Mouse (Mus musculus) myocyte (in vitro differentiated cells): ENCODE data around the gene Snx25. TPM values are rescaled to one million over a fixed set of nuclear protein-coding genes. Genes with fewer than 3 reads are reported as not detected.
"Not testable (repeated sequence)": the region's sequence is repeated elsewhere in the genome, so short reads cannot be mapped to it uniquely, and the experiment has no call there.

Source experiments
- H3K27me3 ChIP-seq: one replicate; pipeline ENCODE4 v1.6.1; 2011; ENCODE audit not compliant: control insufficient read depth, insufficient read depth, insufficient read length
- H3K36me3 ChIP-seq: one replicate; pipeline ENCODE4 v1.6.1; 2011; ENCODE audit not compliant: control insufficient read depth, insufficient read depth
- H3K4me2 ChIP-seq: one replicate; pipeline ENCODE4 v1.6.1; 2011; ENCODE audit warnings: low read depth, control low read depth
- H3K4me3 ChIP-seq: one replicate; pipeline ENCODE4 v1.5.1; 2011; ENCODE audit warnings: mild to moderate bottlenecking, control low read depth, moderate library complexity
- H3K79me2 ChIP-seq: one replicate; pipeline ENCODE4 v1.6.1; 2011; ENCODE audit not compliant: control insufficient read depth, insufficient read depth
- H3ac ChIP-seq: one replicate; pipeline ENCODE4 v1.6.1; 2011; ENCODE audit not compliant: control insufficient read depth, insufficient read length
- CEBPB ChIP-seq: IDR thresholded peaks from 2 replicates; pipeline ENCODE4 v1.6.1; 2011; ENCODE audit warnings: mild to moderate bottlenecking, moderate library complexity; ENCODE audit not compliant: poor library complexity, insufficient read depth, severe bottlenecking
- E2F4 ChIP-seq: IDR thresholded peaks from one replicate; pipeline ENCODE4 v1.6.1; 2011; ENCODE audit warnings: mild to moderate bottlenecking, control low read depth, moderate library complexity; ENCODE audit not compliant: insufficient read depth
- MAX ChIP-seq: IDR thresholded peaks from one replicate; pipeline ENCODE4 v1.6.1; 2011; ENCODE audit warnings: low read depth, mild to moderate bottlenecking, control low read depth
- MYOD1 ChIP-seq, 3 experiments: IDR thresholded peaks; one replicate each; pipeline ENCODE4 v1.6.1; 2011; ENCODE audit warnings: control low read depth in 2 of 3, low read depth in 2 of 3, mild to moderate bottlenecking in 2 of 3, moderate library complexity in 1 of 3; ENCODE audit not compliant: insufficient read length in 2 of 3, control insufficient read depth in 1 of 3
- MYOG ChIP-seq, 3 experiments: IDR thresholded peaks; one replicate each; pipeline ENCODE4 v1.6.1; 2011; ENCODE audit warnings: control low read depth in 2 of 3, low read depth in 2 of 3, mild to moderate bottlenecking in 2 of 3; ENCODE audit not compliant: insufficient read length in 2 of 3, control insufficient read depth in 1 of 3, insufficient read depth in 1 of 3
- POLR2A ChIP-seq: IDR thresholded peaks from one replicate; pipeline ENCODE4 v1.6.1; 2011; ENCODE audit warnings: low read depth, mild to moderate bottlenecking, control low read depth, moderate library complexity; ENCODE audit not compliant: insufficient read length
- POLR2AphosphoS2 ChIP-seq: IDR thresholded peaks from one replicate; pipeline ENCODE4 v1.6.1; 2011; ENCODE audit warnings: low read depth, control low read depth; ENCODE audit not compliant: insufficient read length
- REST ChIP-seq: IDR thresholded peaks from one replicate; pipeline ENCODE4 v1.6.1; 2011; ENCODE audit warnings: mild to moderate bottlenecking, control low read depth, moderate library complexity; ENCODE audit not compliant: insufficient read depth, insufficient read length
- SRF ChIP-seq: IDR thresholded peaks from one replicate; pipeline ENCODE4 v1.6.1; 2011; ENCODE audit warnings: low read depth; ENCODE audit not compliant: control insufficient read depth, insufficient read length
- TCF12 ChIP-seq: IDR thresholded peaks from one replicate; pipeline ENCODE4 v1.6.1; 2011; ENCODE audit warnings: mild to moderate bottlenecking, control low read depth; ENCODE audit not compliant: poor library complexity, insufficient read depth, severe bottlenecking
- TCF3 ChIP-seq: IDR thresholded peaks from one replicate; pipeline ENCODE4 v1.6.1; 2011; ENCODE audit warnings: low read depth, control low read depth; ENCODE audit not compliant: insufficient read length
- USF1 ChIP-seq: IDR thresholded peaks from one replicate; pipeline ENCODE4 v1.6.1; 2011; ENCODE audit warnings: low read depth, mild to moderate bottlenecking, control low read depth, moderate library complexity
- polyA plus RNA-seq: library from polyadenylated mRNA; unstranded; fragments of >200 nt; fragmentation: generic; extraction: Trizol; gene quantifications from one replicate; pipeline ENCODE4 v1.2.1, GENCODE M21; 2012; ENCODE audit warnings: missing spikeins

Gene Snx25
- polyA plus RNA-seq, 1 experiment: 4.4 TPM

DNA sequence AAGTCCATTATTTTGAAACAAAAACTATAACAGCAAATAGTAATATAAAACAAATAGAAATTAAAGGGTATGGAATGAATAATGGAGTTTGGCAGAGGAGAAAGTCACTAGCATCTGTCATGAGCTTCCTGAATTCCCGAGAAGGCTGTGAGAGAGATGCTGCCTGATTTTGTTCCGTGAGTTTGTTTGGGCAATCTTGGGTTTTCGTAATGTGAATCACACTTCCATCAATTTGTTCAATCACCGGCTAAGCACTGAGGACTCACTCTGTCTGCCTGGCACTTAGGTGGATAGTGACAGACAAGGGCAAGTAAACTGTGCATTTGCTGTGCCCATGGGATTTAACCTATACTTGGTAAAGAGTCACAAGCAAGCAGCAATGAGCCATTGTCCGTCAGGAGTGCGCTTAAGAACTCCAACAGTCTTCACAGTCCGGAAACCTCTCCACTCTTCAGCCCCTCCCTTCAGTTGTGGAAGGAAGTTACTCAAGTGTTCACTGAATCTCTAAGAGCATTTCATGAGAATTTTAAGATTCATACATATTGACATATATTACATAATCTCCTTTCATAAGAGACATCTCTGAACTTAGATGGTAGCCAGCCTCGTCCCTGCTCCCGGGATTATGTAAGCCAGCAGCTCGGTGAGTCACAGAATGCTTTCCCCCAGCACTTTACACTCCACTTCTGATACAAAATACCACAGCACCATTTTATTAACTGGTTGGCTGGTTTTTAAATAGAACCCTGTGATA, 13.9 kb downstream of the Snx25 start:
- H3K27me3 ChIP-seq: no peaks in the 10 kb centered on the region
- H3ac ChIP-seq: no peak overlapping the region
- TF ChIP-seq POLR2AphosphoS2: no peak
- TF ChIP-seq MYOD1 (IDR thresholded peaks at IDR 0.05; ENCODE audit: control insufficient read depth in 1 of 3, insufficient read length in 2 of 3, low read depth in 2 of 3): no peak
- no peak for TF ChIP-seq TCF3
- TF ChIP-seq CEBPB: no peak
- no peak overlapping the region for H3K4me3 ChIP-seq
- no peak overlapping the region for H3K4me2 ChIP-seq
- peaks cover 19% of the 10 kb centered on the region for H3K79me2 ChIP-seq
- no peaks in the 10 kb centered on the region for H3K36me3 ChIP-seq

DNA sequence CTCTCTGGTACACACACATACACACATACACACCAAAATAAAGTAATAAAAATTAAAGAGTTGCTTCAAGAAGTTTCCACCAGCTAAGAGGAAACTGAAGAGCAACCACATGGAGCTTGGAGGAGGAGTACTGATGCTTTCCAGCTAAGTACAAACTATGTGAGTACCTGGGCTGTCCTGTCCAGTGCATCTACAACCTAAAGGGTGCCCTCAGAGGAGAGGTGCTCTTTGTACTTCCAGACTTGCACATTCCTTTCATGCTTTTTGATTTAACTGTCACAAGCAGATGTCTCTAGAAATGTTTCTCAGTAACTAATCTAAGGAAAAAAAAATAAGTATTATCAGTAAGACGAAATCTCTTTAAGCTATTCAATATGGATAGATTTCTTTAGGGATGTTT, 14.6 kb downstream of the Snx25 start:
- TF ChIP-seq REST (no peak), POLR2A (no peak), MYOG (IDR thresholded peaks at IDR 0.05; ENCODE audit: control insufficient read depth in 1 of 3, insufficient read depth in 1 of 3, insufficient read length in 2 of 3, low read depth in 2 of 3) (no peak), SRF (no peak), USF1 (no peak), TCF3 (no peak), E2F4 (no peak), CEBPB (no peak), MAX (no peak), TCF12 (no peak), MYOD1 (IDR thresholded peaks at IDR 0.05; ENCODE audit: control insufficient read depth in 1 of 3, insufficient read length in 2 of 3, low read depth in 2 of 3) (no peak), POLR2AphosphoS2 (no peak)
- Histone ChIP-seq H3K79me2 (peaks cover 15% of the 10 kb centered on the region), H3K4me2 (no peak overlapping the region), H3K36me3 (no peaks in the 10 kb centered on the region), H3K4me3 (no peak overlapping the region), H3K27me3 (no peaks in the 10 kb centered on the region), H3ac (no peak overlapping the region)

DNA sequence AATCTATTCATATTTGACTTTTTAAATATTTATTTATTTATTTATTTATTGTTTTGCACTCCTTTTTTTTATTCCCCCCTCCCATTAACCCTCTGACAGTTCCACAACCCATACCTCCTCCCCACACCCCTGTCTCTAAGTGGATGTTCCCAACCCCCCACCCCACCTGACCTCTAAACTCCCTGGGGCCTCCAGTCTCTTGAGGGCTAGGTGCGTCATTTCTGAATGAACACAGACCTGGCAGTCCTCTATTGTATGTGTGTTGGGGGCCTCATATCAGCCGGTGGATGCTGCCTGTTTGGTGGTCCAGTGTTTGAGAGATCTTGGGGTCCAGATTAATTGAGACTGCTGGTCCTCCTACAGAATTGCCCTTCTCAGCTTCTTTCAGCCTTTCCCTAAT, 16.4 kb downstream of the Snx25 start:
- H3K4me2 ChIP-seq, H3K4me3 ChIP-seq, H3K36me3 ChIP-seq, H3K27me3 ChIP-seq, H3ac ChIP-seq: not testable (repeated sequence)
- peaks cover 13% of the 10 kb centered on the region for H3K79me2 ChIP-seq

- Histone ChIP-seq H3K79me2 (no peaks in the 10 kb centered on the region), H3K4me2 (no peak overlapping the region), H3K36me3 (no peaks in the 10 kb centered on the region), H3K4me3 (no peak overlapping the region), H3ac (no peak overlapping the region), H3K27me3 (no peaks in the 10 kb centered on the region)
- TF ChIP-seq REST (no peak), SRF (no peak)
Observed at GRCm38 (mm10) chr8:46130426-46130825, 21.5 kb downstream of the Snx25 start.

- Histone ChIP-seq H3K36me3 (no peaks in the 10 kb centered on the region), H3K4me3 (no peak overlapping the region), H3ac (no peak overlapping the region), H3K27me3 (no peaks in the 10 kb centered on the region), H3K79me2 (no peaks in the 10 kb centered on the region), H3K4me2 (no peak overlapping the region)
- TF ChIP-seq CEBPB (no peak), POLR2A (no peak), SRF (no peak), USF1 (no peak), E2F4 (no peak), TCF3 (no peak), POLR2AphosphoS2 (no peak), TCF12 (no peak), REST (no peak), MYOD1 (IDR thresholded peaks at IDR 0.05; ENCODE audit: control insufficient read depth in 1 of 3, insufficient read length in 2 of 3, low read depth in 2 of 3) (peak; percentile 1 to 29 (median 21)), MYOG (IDR thresholded peaks at IDR 0.05; ENCODE audit: control insufficient read depth in 1 of 3, insufficient read depth in 1 of 3, insufficient read length in 2 of 3, low read depth in 2 of 3) (peak in 1 of 3 experiments; percentile 61), MAX (no peak)
Observed at GRCm38 (mm10) chr8:46122498-46122897, 29.5 kb downstream of the Snx25 start.
